Mouse (Mus musculus) embryonic stem cell, embryonic (primary cell): ENCODE data around the gene Lsamp.

Experiments
- CTCF ChIA-PET, 4 experiments: fragments of 300-600 bp in 2 of 4; fragments of 350-600 bp in 2 of 4; sonication (Branson Sonifier 250); formaldehyde crosslinking; loops; one replicate each; lab custom pipeline; 2022; ENCODE audit warnings: inconsistent platforms in 2 of 4; lab: Charles Lee
- POLR2A ChIA-PET, 4 experiments: fragments of 300-600 bp in 2 of 4; fragments of 350-600 bp in 2 of 4; sonication (Branson Sonifier 250); formaldehyde crosslinking; loops; one replicate each; lab custom pipeline; 2022; ENCODE audit warnings: antibody characterized with exemption in 4 of 4, inconsistent platforms in 1 of 4; lab: Charles Lee

Gene Lsamp

DNA sequence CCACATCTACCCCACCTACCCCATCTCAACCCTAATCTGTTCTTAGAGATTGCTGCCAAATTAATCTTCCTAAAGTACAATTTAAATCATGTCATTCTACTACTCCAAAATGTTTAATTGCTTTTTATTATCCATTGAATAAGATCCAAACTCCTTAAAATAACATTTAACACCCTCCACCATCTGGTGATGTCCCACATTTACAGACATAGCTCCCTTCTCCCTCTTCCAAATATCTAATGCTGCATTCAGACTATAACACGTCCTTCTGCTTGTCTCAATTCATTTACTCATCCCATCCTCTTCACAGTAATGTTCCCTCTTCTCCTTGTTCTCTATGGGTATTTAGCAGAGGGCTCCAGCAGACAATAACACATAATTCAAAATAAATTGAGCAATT is 2020.0 kb downstream of the Lsamp start:
- POLR2A ChIA-PET, result no interaction called here
- CTCF ChIA-PET, result interaction anchor here in 1 of 4 experiments (0.5 kb wide), 1 partner anchor 18 kb away, joined by 6 read pairs; no protein-coding TSS in a partner anchor

GRCm38 (mm10) chr16:42014937-42015336 is 2030.8 kb downstream of the Lsamp start:
- ChIA-PET CTCF (no interaction called here), POLR2A (no interaction called here)

DNA sequence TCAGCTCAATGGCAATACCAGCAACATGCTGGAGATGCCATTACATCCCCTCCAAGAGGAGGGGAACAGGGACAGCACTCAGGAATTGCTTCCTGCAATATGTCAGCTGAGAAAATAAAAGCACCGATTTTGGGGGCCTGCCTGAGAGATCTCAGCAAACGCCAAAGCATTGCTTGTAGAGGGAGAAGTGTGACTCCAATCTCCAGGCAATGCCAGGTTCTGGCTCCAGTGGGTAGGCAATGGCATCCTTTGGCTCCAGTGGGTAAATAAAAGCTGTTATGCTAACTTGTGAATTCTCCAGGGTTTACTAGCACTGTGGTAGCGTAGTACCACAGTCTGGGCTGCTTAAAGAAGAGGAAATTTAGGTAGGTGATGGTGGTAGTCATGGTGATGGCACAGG is 2031.3 kb downstream of the Lsamp start:
- POLR2A ChIA-PET, result no interaction called here
- CTCF ChIA-PET, result interaction anchor here in 1 of 4 experiments (0.6 kb wide), 1 partner anchor 470 kb away, joined by 3 read pairs; no protein-coding TSS in a partner anchor

- ChIA-PET POLR2A (interaction anchor here in 1 of 4 experiments (0.6 kb wide), 1 partner anchor 1492 kb away, joined by 7 read pairs; no protein-coding TSS in a partner anchor), CTCF (no interaction called here)
Observed at GRCm38 (mm10) chr16:42016791-42017643, 2032.9 kb downstream of the Lsamp start.

DNA sequence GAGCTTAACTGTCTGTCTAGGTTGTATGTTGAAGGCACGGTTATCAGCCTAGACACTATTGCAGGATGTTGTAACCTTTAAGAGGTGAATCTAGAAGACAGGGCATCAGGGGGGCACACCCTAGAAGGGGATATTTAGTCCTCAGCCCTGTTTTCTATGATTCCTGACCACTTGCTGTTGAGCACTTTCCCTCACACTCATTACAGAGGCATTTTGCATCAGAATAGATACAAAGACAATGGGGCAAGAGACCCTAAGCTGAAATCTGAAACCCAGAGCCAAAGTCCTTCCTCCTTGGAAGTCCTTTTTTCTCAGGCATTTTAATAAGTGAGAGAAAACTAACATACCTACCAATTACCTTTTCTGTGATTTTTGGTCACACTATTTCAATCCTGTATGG is 2038.4 kb downstream of the Lsamp start:
- CTCF ChIA-PET, result interaction anchor here in 1 of 4 experiments (1.0 kb wide), 1 partner anchor 9 kb away, joined by 3 read pairs; no protein-coding TSS in a partner anchor
- POLR2A ChIA-PET, result no interaction called here

DNA sequence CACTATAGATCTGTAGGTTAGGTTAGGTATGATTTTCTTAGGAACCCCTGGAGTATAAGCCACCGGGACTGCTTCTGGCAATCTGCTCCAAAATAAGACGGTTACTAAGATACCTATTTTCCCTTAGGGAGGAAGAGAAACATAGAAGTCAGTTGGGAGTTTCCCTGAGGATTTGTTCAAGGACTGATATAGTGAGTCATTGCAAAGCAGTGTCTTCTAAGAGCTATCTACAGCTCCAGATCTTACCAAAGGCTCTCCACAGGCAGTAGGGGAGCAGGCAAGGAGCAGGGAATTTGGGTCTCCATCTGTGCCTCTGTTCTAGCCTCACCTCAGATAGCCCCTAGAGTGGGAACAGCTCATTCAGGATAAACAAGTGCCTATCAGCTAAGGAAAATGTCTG is 2047.9 kb downstream of the Lsamp start:
- POLR2A ChIA-PET, result interaction anchor here in 1 of 4 experiments (0.7 kb wide), 1 partner anchor 93 kb away, joined by 3 read pairs; no protein-coding TSS in a partner anchor
- CTCF ChIA-PET, result no interaction called here

GRCm38 (mm10) chr16:42033449-42033848 is 2049.3 kb downstream of the Lsamp start:
- CTCF ChIA-PET, result interaction anchor here in 1 of 4 experiments (0.6 kb wide), 1 partner anchor 11 kb away, joined by 4 read pairs; no protein-coding TSS in a partner anchor

DNA sequence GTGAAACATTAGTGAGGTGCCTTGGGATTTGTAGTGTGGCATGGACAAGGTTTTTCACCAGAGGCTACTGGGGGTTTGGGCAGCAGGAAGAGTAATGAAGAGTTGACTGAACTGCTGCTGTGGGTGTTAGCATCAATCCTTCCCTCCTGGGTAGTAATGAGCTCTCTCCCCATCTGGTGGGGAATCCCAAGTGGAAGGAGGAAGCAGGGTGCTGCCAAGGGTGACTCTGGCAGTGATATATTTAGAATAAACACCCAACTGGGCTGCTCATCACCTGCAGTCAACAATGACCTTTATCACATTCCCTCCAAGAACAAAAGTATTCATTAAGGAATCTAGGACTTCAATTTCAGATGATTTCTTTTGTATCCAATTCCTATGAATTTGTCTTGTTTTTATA is 2064.0 kb downstream of the Lsamp start:
- ChIA-PET CTCF (no interaction called here), POLR2A (no interaction called here)

More at GRCm38 (mm10) chr16:42033449-42033848, 2049.3 kb downstream of the Lsamp start:
- POLR2A ChIA-PET, result no interaction called here

- CTCF ChIA-PET, result no interaction called here
- POLR2A ChIA-PET, result interaction anchor here in 1 of 4 experiments (0.5 kb wide), 1 partner anchor 593 kb away, joined by 6 read pairs; no protein-coding TSS in a partner anchor
Observed at GRCm38 (mm10) chr16:42059927-42060326, 2075.8 kb downstream of the Lsamp start.

DNA sequence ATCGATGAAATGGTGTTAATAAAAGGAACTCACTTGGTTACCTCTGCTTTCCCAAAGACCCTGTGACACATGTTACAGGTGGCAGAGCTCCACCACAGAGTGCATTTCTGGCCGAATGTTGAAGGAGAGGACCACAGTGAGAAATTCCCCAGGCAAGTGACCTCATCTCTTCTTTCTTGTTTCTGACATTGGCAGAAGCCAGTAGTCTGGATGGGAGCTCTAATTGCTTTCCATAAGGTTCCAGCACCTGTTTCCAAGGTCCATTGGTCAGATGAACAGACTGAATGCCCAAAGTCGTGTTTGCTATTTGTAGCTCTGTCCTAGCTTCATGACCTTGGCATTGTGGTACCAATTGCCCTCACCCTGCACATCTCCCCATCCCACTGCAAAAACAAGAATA is 2090.2 kb downstream of the Lsamp start:
- POLR2A ChIA-PET, result no interaction called here

GRCm38 (mm10) chr16:42079573-42079972 is 2095.4 kb downstream of the Lsamp start:
- ChIA-PET POLR2A (no interaction called here), CTCF (no interaction called here)

More for the DNA sequence above, 2090.2 kb downstream of the Lsamp start:
- CTCF ChIA-PET, result no interaction called here

GRCm38 (mm10) chr16:42081611-42082010 is 2097.4 kb downstream of the Lsamp start:
- POLR2A ChIA-PET, result no interaction called here
- CTCF ChIA-PET, result no interaction called here

- CTCF ChIA-PET, result no interaction called here
Observed at GRCm38 (mm10) chr16:42097510-42097909, 2113.3 kb downstream of the Lsamp start.

GRCm38 (mm10) chr16:42102186-42102585 is 2118.0 kb downstream of the Lsamp start:
- ChIA-PET CTCF (no interaction called here), POLR2A (no interaction called here)

More at GRCm38 (mm10) chr16:42097510-42097909, 2113.3 kb downstream of the Lsamp start:
- POLR2A ChIA-PET, result interaction anchor here in 1 of 4 experiments (0.6 kb wide), 1 partner anchor 979 kb away, joined by 3 read pairs; no protein-coding TSS in a partner anchor

DNA sequence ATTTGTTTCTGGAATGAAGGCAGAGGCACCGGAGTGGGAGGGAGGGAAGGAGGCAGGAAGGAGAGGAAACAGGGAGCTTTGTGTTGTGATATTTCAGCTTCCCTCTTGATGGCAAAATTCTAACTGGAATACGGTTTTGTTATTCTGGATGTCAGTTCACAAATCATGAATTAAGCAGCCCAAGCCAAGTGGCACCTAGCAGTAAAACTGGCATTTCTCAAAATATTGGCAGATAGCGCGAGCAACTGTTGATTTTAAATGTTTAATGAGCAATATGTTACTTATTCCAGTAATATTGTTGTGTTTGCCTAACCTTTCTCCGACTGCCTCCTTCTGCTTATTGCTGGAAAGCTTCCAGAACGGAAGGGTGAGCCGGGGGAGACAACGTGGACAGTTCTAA is 2118.5 kb downstream of the Lsamp start:
- CTCF ChIA-PET, result no interaction called here
- POLR2A ChIA-PET, result no interaction called here

- ChIA-PET POLR2A (no interaction called here), CTCF (no interaction called here)
Observed at GRCm38 (mm10) chr16:42112251-42112650, 2128.1 kb downstream of the Lsamp start.

DNA sequence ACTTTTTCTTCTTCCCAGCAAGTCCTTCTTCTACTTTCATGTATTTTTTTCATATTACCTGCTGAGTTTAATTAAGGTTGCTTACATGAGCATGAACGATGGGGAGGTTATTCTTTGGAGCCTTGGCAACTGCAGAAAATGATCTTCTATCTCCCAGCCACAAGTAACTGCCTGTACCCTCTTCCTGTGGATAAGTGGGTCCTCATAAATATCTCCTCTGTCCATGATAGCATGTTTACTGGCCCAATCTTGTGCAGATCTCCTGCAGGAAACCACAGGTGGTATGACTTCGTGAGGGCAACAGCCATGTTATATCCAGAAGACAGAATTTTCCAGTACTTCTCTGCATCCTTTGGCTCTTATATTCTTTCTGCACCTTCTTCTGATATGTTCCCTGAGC is 2129.1 kb downstream of the Lsamp start:
- POLR2A ChIA-PET, result no interaction called here

DNA sequence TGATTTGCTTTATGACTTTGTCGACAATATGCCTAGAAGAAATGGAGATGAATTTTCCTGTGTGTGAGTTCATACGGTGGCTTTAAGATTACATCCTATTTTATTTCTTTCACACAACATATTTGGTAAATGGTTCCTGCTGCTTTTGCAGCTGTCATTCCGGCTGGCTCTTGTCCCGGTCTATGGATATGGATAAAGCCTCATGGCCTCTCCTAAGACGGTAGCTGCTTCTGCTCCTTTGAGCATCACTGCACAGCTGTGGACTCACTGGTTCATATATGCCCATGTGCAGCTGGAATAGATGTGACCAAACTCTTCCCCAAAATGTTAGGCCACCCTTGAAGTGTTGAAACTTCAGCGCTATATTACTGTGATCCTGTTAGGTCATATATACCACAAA is 2137.6 kb downstream of the Lsamp start:
- POLR2A ChIA-PET, result no interaction called here
- CTCF ChIA-PET, result no interaction called here

More for the DNA sequence above, 2129.1 kb downstream of the Lsamp start:
- CTCF ChIA-PET, result no interaction called here

DNA sequence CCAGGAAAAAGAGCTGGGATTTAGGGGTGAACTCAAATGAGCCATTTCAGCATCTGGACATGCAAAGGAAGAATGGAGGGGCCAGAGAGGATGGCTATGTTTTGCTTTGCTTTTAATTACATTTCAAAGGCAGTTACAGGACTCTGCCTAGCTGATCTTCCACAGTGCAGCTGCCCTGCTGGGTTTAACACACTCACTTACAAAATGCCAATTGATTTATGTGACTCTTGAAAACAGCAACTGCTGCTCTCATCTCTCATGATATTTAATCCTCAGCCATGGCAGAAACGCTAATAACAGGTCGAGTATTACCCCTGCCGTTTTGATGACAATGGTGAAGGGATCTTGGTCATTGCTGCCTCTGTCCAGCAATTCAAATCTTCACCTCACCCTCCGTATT is 2139.7 kb downstream of the Lsamp start:
- CTCF ChIA-PET, result no interaction called here
- POLR2A ChIA-PET, result no interaction called here

GRCm38 (mm10) chr16:42126061-42126460 is 2141.9 kb downstream of the Lsamp start:
- CTCF ChIA-PET, result no interaction called here
- POLR2A ChIA-PET, result no interaction called here
